Mouse (Mus musculus): ENCODE results near the gene Chd3.
"Not testable (repeated sequence)": the region's sequence is repeated elsewhere in the genome, so short reads cannot be mapped to it uniquely, and the experiment has no call there.

Chd3 gene

GRCm38 (mm10) chr11:69325628-69326407, 43.4 kb downstream of the Chd3 start, which contains the start of gene Kcnab3:
Gene Kcnab3 (plus strand): TSS chr11:69326258.
- peak; percentile 84 to 89 for DNase-seq (ENCODE audit: low spot score in 2 of 2)

- DNase-seq (ENCODE audit: low spot score in 2 of 2): no peak
These were observed 44.5 kb downstream of the Chd3 start for GRCm38 (mm10) chr11:69324749-69325148.

GRCm38 (mm10) chr11:69323667-69324111, 45.5 kb downstream of the Chd3 start, which contains the start of the genes Cntrob and Trappc1:
Gene Cntrob (minus strand): TSS chr11:69323775.
Gene Trappc1 (plus strand): TSS chr11:69323980.
- peak; percentile 99 to 100 for DNase-seq (ENCODE audit: low spot score in 2 of 2)

GRCm38 (mm10) chr11:69322693-69323471, 46.3 kb downstream of the Chd3 start:
- DNase-seq (ENCODE audit: low spot score in 2 of 2): no peak

- no peak for DNase-seq (ENCODE audit: low spot score in 2 of 2)
These were observed 47.2 kb downstream of the Chd3 start for GRCm38 (mm10) chr11:69322010-69322409.

GRCm38 (mm10) chr11:69321580-69321979, 47.6 kb downstream of the Chd3 start:
- no peak for DNase-seq (ENCODE audit: low spot score in 2 of 2)

GRCm38 (mm10) chr11:69318000-69318399, 51.2 kb downstream of the Chd3 start:
- DNase-seq (ENCODE audit: low spot score in 2 of 2): not testable (repeated sequence)

- DNase-seq (ENCODE audit: low spot score in 2 of 2): no peak
These were observed 52.8 kb downstream of the Chd3 start for GRCm38 (mm10) chr11:69316361-69316760.

GRCm38 (mm10) chr11:69311266-69311665, 57.9 kb downstream of the Chd3 start:
- peak in 1 of 2 experiments; percentile 21 for DNase-seq (ENCODE audit: low spot score in 2 of 2)

GRCm38 (mm10) chr11:69306039-69306438, 63.2 kb downstream of the Chd3 start:
- DNase-seq (ENCODE audit: low spot score in 2 of 2): no peak

GRCm38 (mm10) chr11:69305291-69305690, 63.9 kb downstream of the Chd3 start:
- no peak for DNase-seq (ENCODE audit: low spot score in 2 of 2)

- DNase-seq (ENCODE audit: low spot score in 2 of 2): no peak
These were observed 66.4 kb downstream of the Chd3 start for GRCm38 (mm10) chr11:69302817-69303216.

GRCm38 (mm10) chr11:69298231-69298630, 71.0 kb downstream of the Chd3 start:
- no peak for DNase-seq (ENCODE audit: low spot score in 2 of 2)

GRCm38 (mm10) chr11:69297799-69298198, 71.4 kb downstream of the Chd3 start:
- no peak for DNase-seq (ENCODE audit: low spot score in 2 of 2)

GRCm38 (mm10) chr11:69295286-69295685, 73.9 kb downstream of the Chd3 start:
- peak in 1 of 2 experiments; percentile 21 for DNase-seq (ENCODE audit: low spot score in 2 of 2)
